Mouse (Mus musculus): ENCODE data around the gene Lgals4. TPM values are rescaled to one million over a fixed set of nuclear protein-coding genes. Genes with fewer than 3 reads are reported as not detected.

The Lgals4 gene
- 1 to 10 TPM; 1.7 to 3.9 TPM for total RNA-seq (2021)
- long read RNA-seq, experiment 1: 0 reads
- long read RNA-seq, experiment 2, partial matches to known transcripts: 0 of 2 reads
- long read RNA-seq, experiment 2, other reads (novel, unspliced or antisense): 2 of 2 reads

- DNase-seq (ENCODE audit: low spot score): no peak
These were observed at the start of gene Lgals4 for GRCm38 (mm10) chr7:28833723-28834347. TSS of gene Lgals4 (plus strand) at chr7:28833854.

DNA sequence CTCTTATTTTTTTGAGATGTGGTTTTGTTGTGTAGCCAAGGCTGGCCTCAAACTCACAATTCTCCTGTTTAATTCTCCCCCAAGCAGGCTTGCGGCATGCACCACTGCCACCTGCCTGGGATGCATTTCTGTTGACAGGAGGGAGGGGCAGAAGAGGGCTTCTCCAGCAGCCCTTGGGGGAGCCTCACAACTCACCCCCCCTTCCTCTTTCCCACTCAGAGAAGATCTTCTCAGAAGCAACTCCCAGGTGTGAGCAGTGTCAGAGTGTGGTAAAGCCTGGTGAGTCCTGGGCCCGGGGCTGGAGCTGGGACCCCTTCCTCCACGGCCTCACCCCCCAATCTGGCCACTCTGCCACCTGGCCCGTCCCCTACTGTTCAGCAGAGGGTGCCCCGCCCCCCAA is 48.5 kb upstream of the Lgals4 start:
- DNase-seq (ENCODE audit: low spot score): no peak

- no peak for DNase-seq (ENCODE audit: low spot score)
These were observed 45.8 kb upstream of the Lgals4 start for GRCm38 (mm10) chr7:28787884-28788283.

- DNase-seq (ENCODE audit: low spot score): no peak
These were observed 45.1 kb upstream of the Lgals4 start, which contains the start of gene Rinl for GRCm38 (mm10) chr7:28788307-28789195. TSS of gene Rinl (plus strand) at chr7:28788969.

DNA sequence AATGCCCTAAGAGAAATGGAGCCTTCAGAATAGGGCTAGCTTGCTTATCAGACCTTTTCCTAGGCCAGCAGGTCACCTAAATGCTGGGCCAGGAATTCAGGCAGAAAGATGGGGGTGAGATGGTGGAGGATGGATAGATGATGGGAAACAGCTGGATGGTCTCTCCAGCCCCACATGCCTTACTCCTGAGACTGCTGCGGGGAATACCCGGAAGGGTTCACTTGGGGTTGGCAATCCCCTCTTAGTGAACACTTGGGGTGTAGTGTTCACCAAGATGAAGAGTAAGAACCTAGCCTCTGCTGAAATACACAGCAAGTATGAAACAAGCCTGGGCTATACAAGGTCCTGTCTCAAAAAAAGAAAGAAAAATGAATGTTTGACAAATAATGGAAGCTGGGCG is 44.4 kb upstream of the Lgals4 start:
- DNase-seq (ENCODE audit: low spot score): no peak

- DNase-seq (ENCODE audit: low spot score): no peak
These were observed 43.4 kb upstream of the Lgals4 start for GRCm38 (mm10) chr7:28790066-28790806.

DNA sequence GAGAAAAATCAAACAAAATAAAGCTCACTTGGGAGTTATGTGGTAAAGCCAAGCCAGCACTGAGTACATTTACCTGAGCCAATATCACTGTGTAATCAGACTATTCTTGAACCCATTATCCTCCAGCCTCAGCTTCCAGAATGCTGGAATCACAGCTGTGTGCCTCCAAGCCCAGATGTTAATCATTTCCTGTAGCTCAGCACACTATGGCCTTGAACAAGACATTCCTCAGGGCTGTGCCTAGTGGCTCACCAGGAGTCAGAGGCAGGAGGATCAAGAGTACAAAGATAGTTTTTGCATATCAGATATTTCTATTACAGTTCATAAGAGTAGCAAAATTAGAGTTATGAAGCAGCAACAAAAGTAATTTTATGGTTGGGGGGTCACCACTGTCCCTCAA is 41.9 kb upstream of the Lgals4 start:
- DNase-seq (ENCODE audit: low spot score): no peak

- no peak for DNase-seq (ENCODE audit: low spot score)
These were observed 41.1 kb upstream of the Lgals4 start for GRCm38 (mm10) chr7:28792391-28793185.

DNA sequence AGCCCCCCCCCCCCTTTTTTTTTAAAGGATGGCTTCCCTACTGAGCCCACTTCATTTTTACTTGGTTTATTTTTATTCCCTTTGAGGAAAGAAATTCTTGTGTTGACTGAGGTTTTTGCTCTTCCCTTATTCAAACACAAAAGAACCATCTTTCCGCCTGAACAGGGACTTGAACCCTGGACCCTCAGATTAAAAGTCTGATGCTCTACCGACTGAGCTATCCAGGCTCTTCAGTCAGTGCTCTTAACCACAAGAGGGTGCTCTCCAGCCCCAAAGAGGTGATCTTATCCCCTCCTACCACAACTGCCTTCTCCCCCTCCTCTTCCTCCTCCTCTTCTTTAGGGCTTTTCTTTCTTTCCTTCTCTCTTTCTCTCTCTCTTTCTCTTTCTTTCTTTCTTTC is 39.8 kb upstream of the Lgals4 start:
- DNase-seq (ENCODE audit: low spot score): no peak

DNA sequence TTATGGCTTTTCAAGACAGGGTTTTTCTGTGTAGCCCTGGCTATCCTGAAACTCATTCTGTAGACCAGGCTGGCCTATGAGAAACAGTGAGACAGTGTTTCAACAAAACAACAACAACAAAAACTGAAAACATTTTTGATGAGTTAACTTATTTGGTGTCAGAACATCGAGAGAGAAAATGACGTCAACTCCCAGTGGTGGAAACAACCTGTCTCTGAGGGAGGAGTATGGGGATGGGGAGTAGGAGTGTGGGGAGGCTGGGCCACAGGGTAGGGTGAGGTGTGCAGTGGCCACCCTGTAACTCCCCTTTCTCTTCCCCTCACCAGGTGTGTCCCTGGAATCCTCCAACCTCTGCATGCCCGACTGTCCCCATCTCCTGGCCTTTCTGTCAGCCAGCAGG is 39.2 kb upstream of the Lgals4 start:
- no peak for DNase-seq (ENCODE audit: low spot score)

DNA sequence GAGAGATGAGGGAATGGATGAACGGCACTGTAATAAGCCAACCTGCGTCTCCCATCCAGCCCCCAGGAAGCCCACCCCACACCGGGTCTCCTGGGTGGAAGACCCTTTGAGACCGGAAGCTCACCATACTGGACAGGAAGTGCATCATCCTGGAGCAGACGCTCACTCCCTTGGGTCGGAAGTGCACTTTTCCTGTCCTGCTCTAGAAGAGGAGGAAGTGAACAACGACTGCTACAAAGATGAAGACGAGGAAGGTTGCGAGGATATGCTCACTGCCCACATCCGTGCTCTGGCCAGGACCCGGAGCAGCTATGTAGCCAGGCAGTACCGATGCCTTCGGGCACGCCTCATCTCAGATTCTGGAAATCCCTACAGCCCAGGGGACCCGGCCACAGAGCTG is 37.8 kb upstream of the Lgals4 start:
- no peak for DNase-seq (ENCODE audit: low spot score)

DNA sequence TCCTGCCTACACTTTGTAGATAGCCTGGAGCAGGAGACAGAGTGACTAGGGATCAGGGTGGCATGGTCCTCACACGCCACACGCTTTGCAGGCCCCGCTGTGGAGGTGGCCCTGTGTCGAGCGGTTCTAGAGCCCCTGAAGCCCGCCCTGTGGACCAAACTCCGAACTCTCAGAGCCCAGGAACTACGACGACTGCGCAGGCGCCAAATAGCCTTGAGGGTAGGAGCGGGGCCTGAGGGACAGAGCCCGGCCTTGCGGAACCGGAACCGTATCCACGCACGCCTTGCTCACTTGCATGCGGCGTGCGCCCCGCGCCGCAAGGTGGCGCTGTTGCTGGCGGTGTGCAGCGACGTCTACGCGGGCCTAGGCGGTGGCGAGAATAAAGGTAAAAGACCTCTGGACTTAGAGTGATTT is 37.1 kb upstream of the Lgals4 start:
- DNase-seq (ENCODE audit: low spot score): peak; percentile 79

- DNase-seq (ENCODE audit: low spot score): no peak
These were observed 33.7 kb upstream of the Lgals4 start for GRCm38 (mm10) chr7:28799994-28800393.

GRCm38 (mm10) chr7:28801451-28801850 is 32.2 kb upstream of the Lgals4 start:
- no peak for DNase-seq (ENCODE audit: low spot score)

DNA sequence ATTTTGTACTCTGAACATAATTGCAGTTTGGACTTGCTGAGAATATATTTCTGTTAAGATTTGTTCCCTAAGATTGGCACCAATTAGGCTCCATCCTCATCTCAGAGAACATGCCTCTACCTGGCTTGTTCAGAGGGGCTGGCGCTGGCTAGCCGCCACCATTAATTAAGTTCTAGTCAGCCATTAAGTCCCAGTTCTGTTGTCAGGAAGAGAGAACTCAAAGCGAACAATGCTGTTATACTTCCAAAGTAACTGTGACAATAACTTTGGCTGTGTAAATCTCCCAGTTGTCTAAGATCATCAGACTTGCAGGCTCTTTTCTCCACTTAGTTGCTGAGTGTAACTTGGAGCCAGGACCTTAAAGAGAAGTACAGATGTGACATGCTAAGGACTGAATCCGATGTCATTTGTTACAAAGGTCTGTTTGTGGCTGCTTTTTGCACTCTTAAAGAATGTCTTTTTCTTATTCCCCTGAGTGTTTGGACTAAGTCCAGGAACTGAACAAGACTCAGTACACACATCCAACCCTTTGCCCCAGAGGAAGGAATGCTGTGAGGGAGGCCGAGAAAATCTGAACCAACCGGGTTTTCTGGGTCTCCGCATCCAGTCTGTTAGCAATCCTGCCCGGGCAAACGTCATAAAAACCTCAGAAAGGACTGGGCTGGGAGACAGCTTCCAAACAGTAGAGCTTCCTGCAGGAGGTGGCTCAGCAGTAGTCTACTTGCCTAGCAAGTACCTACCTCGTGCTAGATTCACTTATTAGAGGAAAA is 31.6 kb upstream of the Lgals4 start:
- DNase-seq (ENCODE audit: low spot score): peak; percentile 45

- DNase-seq (ENCODE audit: low spot score): no peak
These were observed 30.6 kb upstream of the Lgals4 start for GRCm38 (mm10) chr7:28802846-28803588.

DNA sequence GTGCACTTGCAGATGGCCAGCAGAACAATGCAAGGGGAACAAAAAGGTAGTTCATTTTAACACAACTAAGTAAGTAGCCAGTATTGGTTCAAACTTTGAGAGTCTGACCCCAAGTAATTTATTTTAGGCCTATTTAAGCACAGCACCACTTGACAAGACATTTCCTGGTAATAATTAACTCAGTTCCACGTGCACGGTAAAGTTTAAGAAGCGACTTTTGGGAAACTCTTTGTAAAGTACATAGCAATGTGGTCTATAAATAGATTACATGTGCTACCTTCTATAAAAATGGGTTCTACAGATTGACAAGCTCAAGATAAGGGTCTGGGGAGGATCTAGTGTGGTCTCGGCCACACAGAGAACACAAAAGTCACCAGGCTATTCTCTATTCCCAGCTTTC is 29.9 kb upstream of the Lgals4 start:
- DNase-seq (ENCODE audit: low spot score): no peak

DNA sequence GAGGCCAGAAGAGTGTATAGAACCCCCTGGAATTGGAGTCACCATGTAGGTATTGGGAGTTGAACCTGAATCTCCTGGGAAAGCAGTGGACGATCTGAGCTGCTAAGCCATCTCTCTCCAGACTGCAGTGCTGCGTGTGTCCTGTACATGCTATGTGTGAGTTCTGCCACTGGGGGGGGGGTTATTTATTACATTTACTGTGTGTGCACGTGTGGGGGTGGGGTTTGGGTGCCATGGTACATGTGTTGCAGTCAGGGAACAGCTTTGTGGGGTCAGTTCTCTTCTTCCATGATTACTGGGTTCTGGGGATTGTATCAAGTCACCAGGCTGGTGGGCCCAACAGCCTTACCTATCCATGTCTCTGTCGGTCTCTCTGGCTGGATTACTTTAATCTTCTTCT is 26.8 kb upstream of the Lgals4 start:
- DNase-seq (ENCODE audit: low spot score): no peak

GRCm38 (mm10) chr7:28807641-28808220 is 25.9 kb upstream of the Lgals4 start:
- DNase-seq (ENCODE audit: low spot score): peak; percentile 61

All from gastrocnemius, adult 18-20 months (tissue).